Mouse (Mus musculus) spleen, adult 2 months (tissue): ENCODE results near the gene Pnn.

ENCODE experiments used
- CTCF ChIP-seq: fragments of 200-500 bp; IDR thresholded peaks from 2 replicates; pipeline ENCODE4 v1.5.1; 2011; ENCODE audit warnings: mild to moderate bottlenecking, inconsistent platforms; ENCODE audit not compliant: insufficient read depth, insufficient read length, insufficient replicate concordance; ENCODE audit errors: extremely low read depth
- POLR2A ChIP-seq: fragments of 200-500 bp; IDR thresholded peaks from 2 replicates; pipeline ENCODE4 v1.6.1; 2011; ENCODE audit warnings: low read depth, low read length, inconsistent platforms

DNA sequence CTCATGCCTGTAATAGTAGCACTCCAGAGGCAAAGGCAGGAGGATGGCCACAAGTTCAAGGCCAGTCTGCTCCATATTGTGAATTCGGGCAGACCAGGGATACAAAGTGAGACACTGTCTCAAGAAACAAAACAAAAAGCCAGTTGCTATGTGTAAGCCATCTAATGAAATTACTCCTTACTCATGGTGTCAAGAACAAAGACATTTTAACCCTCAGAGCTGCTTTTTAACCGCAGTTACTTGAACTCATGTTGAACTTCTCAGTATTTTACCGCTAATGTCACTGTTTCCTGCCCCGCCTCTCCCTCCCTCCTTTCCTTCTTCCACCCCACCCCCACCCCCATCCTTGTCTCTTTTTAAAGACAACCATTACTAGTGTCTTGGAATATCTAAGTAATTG is 45.4 kb upstream of the Pnn start:
- TF ChIP-seq POLR2A (no peak), CTCF (no peak)
